Mouse (Mus musculus) erythroblast, embryonic 14.5 days (primary cell): ENCODE measurements at regions not wholly inside any gene's neighbourhood (a gene's known extent, or its start where the extent isn't known, plus 50 kb on each side); places are given as distances from the start of the nearest gene placed in this dataset.
"Not testable (repeated sequence)": the region's sequence is repeated elsewhere in the genome, so short reads cannot be mapped to it uniquely, and the experiment has no call there.

Source experiments
- H3K27me3 ChIP-seq: 2 replicates; pipeline ENCODE4 v1.6.1; 2012; ENCODE audit warnings: inconsistent platforms; ENCODE audit not compliant: control insufficient read depth
- H3K36me3 ChIP-seq: 2 replicates; pipeline ENCODE4 v1.6.1; 2012; ENCODE audit warnings: mild to moderate bottlenecking, inconsistent platforms; ENCODE audit not compliant: control insufficient read depth
- H3K4me1 ChIP-seq: 2 replicates; pipeline ENCODE4 v1.6.1; 2012; ENCODE audit warnings: inconsistent platforms; ENCODE audit not compliant: control insufficient read depth
- H3K4me3 ChIP-seq: replicated peaks from 2 replicates; pipeline ENCODE3; 2012; ENCODE audit warnings: moderate library complexity, mild to moderate bottlenecking, inconsistent platforms
- H3K9me3 ChIP-seq: 2 replicates; pipeline ENCODE4 v1.6.1; 2012; ENCODE audit warnings: low read length, inconsistent platforms, mixed read lengths; ENCODE audit not compliant: control insufficient read depth
- GATA1 ChIP-seq: IDR thresholded peaks from 2 replicates; pipeline ENCODE4 v1.6.1; 2012; ENCODE audit warnings: low read length, inconsistent platforms, mixed read lengths
- TAL1 ChIP-seq: IDR thresholded peaks from 3 replicates; pipeline ENCODE4 v1.6.1; 2012; ENCODE audit warnings: low read length, inconsistent platforms, mixed read lengths

DNA sequence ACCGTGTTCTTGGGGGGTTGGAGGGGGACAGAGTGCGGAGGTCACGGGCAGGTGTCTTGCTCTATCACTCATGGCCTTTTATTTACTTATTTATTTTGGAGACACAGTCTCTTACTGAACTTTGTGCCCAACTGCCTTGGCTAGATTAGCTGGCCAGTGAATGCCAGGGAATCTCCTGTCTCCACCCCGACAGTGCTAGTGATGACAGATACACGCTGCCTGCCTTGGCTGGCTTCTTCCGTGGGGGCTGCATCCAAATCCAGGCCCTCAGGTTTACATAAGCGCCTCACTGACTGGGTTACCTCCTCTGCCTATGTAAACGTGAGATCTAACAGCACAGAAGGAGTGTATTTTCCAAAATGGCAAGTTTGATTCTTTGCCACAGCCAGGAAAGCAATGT is 178.5 kb upstream of the Klf14 start:
- Histone ChIP-seq H3K4me3 (no peak overlapping the region), H3K27me3 (no peaks in the 10 kb centered on the region), H3K36me3 (no peaks in the 10 kb centered on the region), H3K4me1 (no peaks in the 10 kb centered on the region), H3K9me3 (no peaks in the 10 kb centered on the region)
- no peak for TF ChIP-seq TAL1
- no peak for TF ChIP-seq GATA1

GRCm38 (mm10) chr6:31140000-31140399 is 181.1 kb upstream of the Klf14 start:
- Histone ChIP-seq H3K27me3 (no peaks in the 10 kb centered on the region), H3K36me3 (no peaks in the 10 kb centered on the region)
- no peak for TF ChIP-seq TAL1
- TF ChIP-seq GATA1 = no peak

DNA sequence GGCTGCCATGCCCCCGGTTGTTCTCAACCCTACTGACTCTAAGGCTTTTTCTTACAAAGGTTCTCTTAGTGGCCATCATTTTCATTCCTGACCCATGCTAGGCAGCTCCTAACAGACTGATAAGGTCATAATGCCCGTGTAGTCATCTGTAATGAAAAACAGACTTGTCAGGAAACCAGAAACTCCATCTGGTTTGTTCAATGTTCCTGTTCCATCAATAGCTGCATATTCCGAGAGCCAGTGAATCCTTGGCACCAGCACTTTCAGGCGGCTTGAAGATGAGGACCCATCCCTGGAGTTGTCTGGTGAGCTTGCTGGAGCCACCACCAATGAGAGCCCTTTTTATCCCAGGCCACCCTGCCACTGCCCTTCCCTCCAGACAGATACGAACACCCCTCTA is 181.7 kb upstream of the Klf14 start:
- no peak overlapping the region for H3K4me3 ChIP-seq
- no peaks in the 10 kb centered on the region for H3K27me3 ChIP-seq
- no peaks in the 10 kb centered on the region for H3K9me3 ChIP-seq
- TF ChIP-seq GATA1 (no peak), TAL1 (no peak)
- no peaks in the 10 kb centered on the region for H3K36me3 ChIP-seq
- no peaks in the 10 kb centered on the region for H3K4me1 ChIP-seq

More at GRCm38 (mm10) chr6:31140000-31140399, 181.1 kb upstream of the Klf14 start:
- no peaks in the 10 kb centered on the region for H3K9me3 ChIP-seq
- no peak overlapping the region for H3K4me3 ChIP-seq
- H3K4me1 ChIP-seq = no peaks in the 10 kb centered on the region

- Histone ChIP-seq H3K4me1 (no peaks in the 10 kb centered on the region), H3K9me3 (no peaks in the 10 kb centered on the region), H3K4me3 (no peak overlapping the region), H3K27me3 (no peaks in the 10 kb centered on the region), H3K36me3 (no peaks in the 10 kb centered on the region)
- TF ChIP-seq TAL1 = no peak
- no peak for TF ChIP-seq GATA1
Observed at GRCm38 (mm10) chr6:31141486-31141885, 182.6 kb upstream of the Klf14 start.

GRCm38 (mm10) chr6:31142479-31143007 is 183.7 kb upstream of the Klf14 start:
- not testable (repeated sequence) for H3K36me3 ChIP-seq, H3K4me3 ChIP-seq, H3K27me3 ChIP-seq, H3K4me1 ChIP-seq, H3K9me3 ChIP-seq

DNA sequence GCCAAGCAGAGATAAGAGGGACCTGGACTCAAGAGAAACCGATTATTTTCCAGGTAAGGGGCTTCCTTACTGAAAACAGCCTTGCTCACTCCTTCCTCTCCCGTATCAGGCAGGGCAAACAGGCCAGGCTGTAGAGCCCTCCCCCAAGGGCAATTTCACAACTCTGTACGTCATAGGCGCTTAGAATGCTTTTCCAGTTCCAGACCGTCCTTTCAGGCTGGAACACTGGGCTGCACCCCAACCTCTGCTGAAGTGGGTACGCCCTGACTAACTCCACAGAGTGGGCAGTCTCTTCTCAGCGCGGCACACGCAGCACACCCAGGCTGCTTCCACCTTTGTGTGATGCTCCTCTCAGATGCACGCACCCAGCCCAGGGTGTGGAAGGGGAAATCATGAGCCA is 186.8 kb upstream of the Klf14 start:
- TF ChIP-seq GATA1 (no peak), TAL1 (no peak)
- no peaks in the 10 kb centered on the region for H3K36me3 ChIP-seq
- H3K27me3 ChIP-seq = no peaks in the 10 kb centered on the region
- no peaks in the 10 kb centered on the region for H3K9me3 ChIP-seq
- no peak overlapping the region for H3K4me3 ChIP-seq
- no peaks in the 10 kb centered on the region for H3K4me1 ChIP-seq

GRCm38 (mm10) chr6:31146779-31147178 is 187.9 kb upstream of the Klf14 start:
- no peaks in the 10 kb centered on the region for H3K36me3 ChIP-seq
- no peak overlapping the region for H3K4me3 ChIP-seq
- H3K4me1 ChIP-seq = no peaks in the 10 kb centered on the region
- TF ChIP-seq TAL1 (no peak), GATA1 (no peak)
- H3K27me3 ChIP-seq = no peaks in the 10 kb centered on the region
- no peaks in the 10 kb centered on the region for H3K9me3 ChIP-seq

- Histone ChIP-seq H3K4me3 (no peak overlapping the region), H3K4me1 (no peaks in the 10 kb centered on the region), H3K36me3 (no peaks in the 10 kb centered on the region), H3K27me3 (no peaks in the 10 kb centered on the region), H3K9me3 (no peaks in the 10 kb centered on the region)
- TF ChIP-seq GATA1 = no peak
- no peak for TF ChIP-seq TAL1
Observed at GRCm38 (mm10) chr6:31147682-31148081, 188.8 kb upstream of the Klf14 start.

DNA sequence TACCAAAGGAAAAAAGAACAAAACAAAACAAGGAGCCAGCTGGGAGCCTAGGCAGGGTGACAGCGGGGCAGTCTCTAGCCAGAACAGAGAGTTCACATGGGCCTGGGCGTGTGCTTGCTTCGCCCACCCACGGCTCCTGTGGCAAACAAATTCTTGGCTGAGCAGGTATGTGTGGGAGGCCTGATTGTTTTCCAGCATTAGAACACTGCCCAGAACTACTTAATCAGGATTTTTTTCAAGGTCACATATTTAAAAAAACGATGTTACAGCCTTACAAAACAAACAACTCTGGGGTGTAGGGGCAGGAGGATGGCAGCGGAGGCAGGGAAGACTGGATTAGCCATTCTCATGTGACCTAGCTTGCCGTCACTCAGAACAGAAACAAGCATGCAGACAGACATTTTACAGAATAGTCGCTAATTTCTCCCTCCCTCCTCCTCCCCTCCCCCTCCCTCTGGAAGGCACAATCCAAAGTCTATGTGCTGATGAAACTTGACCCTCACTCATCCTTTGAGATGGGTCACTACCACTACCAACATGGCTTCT is 189.5 kb upstream of the Klf14 start:
- H3K9me3 ChIP-seq = no peaks in the 10 kb centered on the region
- H3K27me3 ChIP-seq = no peaks in the 10 kb centered on the region
- TF ChIP-seq GATA1 (no peak), TAL1 (no peak)
- no peaks in the 10 kb centered on the region for H3K4me1 ChIP-seq
- no peak overlapping the region for H3K4me3 ChIP-seq
- no peaks in the 10 kb centered on the region for H3K36me3 ChIP-seq

DNA sequence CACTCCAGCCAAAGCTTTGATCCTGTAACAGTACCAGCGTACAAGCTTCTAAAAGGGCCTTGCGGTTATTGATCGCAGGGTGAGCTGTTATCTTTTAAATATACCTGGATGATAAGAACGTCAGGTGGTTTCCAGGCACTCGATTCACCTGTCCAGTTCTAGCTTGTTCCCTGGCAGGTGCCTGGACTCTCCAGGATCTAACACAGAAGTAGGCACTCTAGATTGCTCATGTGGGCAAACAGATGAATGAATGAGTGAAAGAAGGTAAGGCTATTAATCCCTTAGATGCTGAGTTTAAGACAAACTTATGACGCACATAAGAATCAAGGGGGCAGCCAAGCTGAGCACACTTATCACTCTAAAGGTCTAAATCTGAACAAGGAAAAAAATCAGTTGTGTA is 190.3 kb upstream of the Klf14 start:
- H3K36me3 ChIP-seq = no peaks in the 10 kb centered on the region
- H3K4me1 ChIP-seq = no peaks in the 10 kb centered on the region
- no peaks in the 10 kb centered on the region for H3K27me3 ChIP-seq
- H3K4me3 ChIP-seq = no peak overlapping the region
- no peaks in the 10 kb centered on the region for H3K9me3 ChIP-seq
- TF ChIP-seq GATA1 = no peak
- no peak for TF ChIP-seq TAL1
